Mouse (Mus musculus): ENCODE data around the gene Tspan10. TPM values are rescaled to one million over a fixed set of nuclear protein-coding genes. Genes with fewer than 3 reads are reported as not detected.
"Not testable (repeated sequence)": the region's sequence is repeated elsewhere in the genome, so short reads cannot be mapped to it uniquely, and the experiment has no call there.

Gene Tspan10
- polyA plus RNA-seq (2014; fragmentation: Nextera tagmentation; extraction: Ambion mirVana) = not detected in 2 replicates

- H3K4me1 ChIP-seq (ENCODE audit: control insufficient read depth in 2 of 2, insufficient read depth in 2 of 2, low read length in 2 of 2) = no peaks in the 10 kb centered on the region
- WGBS = 80% methylated on average over 3 of the region's 3 CpGs
Observed at GRCm38 (mm10) chr11:120442344-120442743, at the start of gene Tspan10. Gene Tspan10, plus strand, starts transcription at chr11:120442644.

GRCm38 (mm10) chr11:120395661-120396060, 46.8 kb upstream of the Tspan10 start:
- no peak overlapping the region for H3K4me3 ChIP-seq (ENCODE audit: control insufficient read depth in 1 of 2, insufficient read depth in 1 of 2, low read depth in 1 of 2, low read length in 2 of 2)
- no peaks in the 10 kb centered on the region for H3K4me1 ChIP-seq (ENCODE audit: control insufficient read depth in 2 of 2, insufficient read depth in 2 of 2, low read length in 2 of 2)
- H3K4me2 ChIP-seq (ENCODE audit: low read length) = no peak overlapping the region
- no peaks in the 10 kb centered on the region for H3K27me3 ChIP-seq (ENCODE audit: control insufficient read depth, insufficient read depth, low read length)
- no peak overlapping the region for H3K27ac ChIP-seq (replicated peaks in 1 of 2; ENCODE audit: control insufficient read depth in 1 of 2, insufficient read depth in 1 of 2, low read depth in 2 of 2, low read length in 2 of 2)
- peak; percentile 14; the same call in 1 of the 2 replicates for ATAC-seq (ENCODE audit: insufficient number of reproducible peaks, insufficient read depth, low FRiP score, low read depth)
- WGBS = 66% methylated on average over 4 of the region's 4 CpGs
- H3K36me3 ChIP-seq (ENCODE audit: control insufficient read depth, insufficient read depth, low read length) = peaks cover 75% of the 10 kb centered on the region
- H3K9ac ChIP-seq (ENCODE audit: low read length) = no peak overlapping the region
- no peaks in the 10 kb centered on the region for H3K9me3 ChIP-seq (ENCODE audit: control insufficient read depth, low read length)

More at GRCm38 (mm10) chr11:120442344-120442743, at the start of gene Tspan10:
- no peaks in the 10 kb centered on the region for H3K27me3 ChIP-seq (ENCODE audit: control insufficient read depth, insufficient read depth, low read length)
- H3K36me3 ChIP-seq (ENCODE audit: control insufficient read depth, insufficient read depth, low read length) = no peaks in the 10 kb centered on the region
- no peak within 1 kb of the TSS for H3K27ac ChIP-seq (replicated peaks in 1 of 2; ENCODE audit: control insufficient read depth in 1 of 2, insufficient read depth in 1 of 2, low read depth in 2 of 2, low read length in 2 of 2)
- H3K9ac ChIP-seq (ENCODE audit: low read length) = no peak within 1 kb of the TSS
- ATAC-seq (ENCODE audit: insufficient number of reproducible peaks, insufficient read depth, low FRiP score, low read depth) = no peak
- no peaks in the 10 kb centered on the region for H3K9me3 ChIP-seq (ENCODE audit: control insufficient read depth, low read length)
- no peak within 1 kb of the TSS for H3K4me2 ChIP-seq (ENCODE audit: low read length)
- H3K4me3 ChIP-seq (ENCODE audit: control insufficient read depth in 1 of 2, insufficient read depth in 1 of 2, low read depth in 1 of 2, low read length in 2 of 2) = no peak within 1 kb of the TSS

GRCm38 (mm10) chr11:120397602-120398001, 44.8 kb upstream of the Tspan10 start:
- Histone ChIP-seq H3K9me3 (ENCODE audit: control insufficient read depth, low read length) (no peaks in the 10 kb centered on the region), H3K36me3 (ENCODE audit: control insufficient read depth, insufficient read depth, low read length) (peaks cover 88% of the 10 kb centered on the region), H3K27ac (replicated peaks in 1 of 2; ENCODE audit: control insufficient read depth in 1 of 2, insufficient read depth in 1 of 2, low read depth in 2 of 2, low read length in 2 of 2) (no peak overlapping the region), H3K9ac (ENCODE audit: low read length) (no peak overlapping the region), H3K27me3 (ENCODE audit: control insufficient read depth, insufficient read depth, low read length) (no peaks in the 10 kb centered on the region), H3K4me1 (ENCODE audit: control insufficient read depth in 2 of 2, insufficient read depth in 2 of 2, low read length in 2 of 2) (no peaks in the 10 kb centered on the region), H3K4me2 (ENCODE audit: low read length) (no peak overlapping the region), H3K4me3 (ENCODE audit: control insufficient read depth in 1 of 2, insufficient read depth in 1 of 2, low read depth in 1 of 2, low read length in 2 of 2) (no peak overlapping the region)
- WGBS = 85% methylated on average over 2 of the region's 2 CpGs
- ATAC-seq (ENCODE audit: insufficient number of reproducible peaks, insufficient read depth, low FRiP score, low read depth) = no peak

- Histone ChIP-seq H3K36me3 (ENCODE audit: control insufficient read depth, insufficient read depth, low read length) (peaks cover 88% of the 10 kb centered on the region), H3K27ac (replicated peaks in 1 of 2; ENCODE audit: control insufficient read depth in 1 of 2, insufficient read depth in 1 of 2, low read depth in 2 of 2, low read length in 2 of 2) (no peak overlapping the region), H3K9me3 (ENCODE audit: control insufficient read depth, low read length) (no peaks in the 10 kb centered on the region), H3K4me1 (ENCODE audit: control insufficient read depth in 2 of 2, insufficient read depth in 2 of 2, low read length in 2 of 2) (no peaks in the 10 kb centered on the region), H3K27me3 (ENCODE audit: control insufficient read depth, insufficient read depth, low read length) (no peaks in the 10 kb centered on the region), H3K4me2 (ENCODE audit: low read length) (no peak overlapping the region), H3K9ac (ENCODE audit: low read length) (no peak overlapping the region), H3K4me3 (ENCODE audit: control insufficient read depth in 1 of 2, insufficient read depth in 1 of 2, low read depth in 1 of 2, low read length in 2 of 2) (no peak overlapping the region)
- ATAC-seq (ENCODE audit: insufficient number of reproducible peaks, insufficient read depth, low FRiP score, low read depth) = no peak
- 86% methylated on average over 2 of the region's 2 CpGs for WGBS
Observed at GRCm38 (mm10) chr11:120399319-120399718, 43.1 kb upstream of the Tspan10 start.

- Histone ChIP-seq H3K4me1 (ENCODE audit: control insufficient read depth in 2 of 2, insufficient read depth in 2 of 2, low read length in 2 of 2) (no peaks in the 10 kb centered on the region), H3K27ac (replicated peaks in 1 of 2; ENCODE audit: control insufficient read depth in 1 of 2, insufficient read depth in 1 of 2, low read depth in 2 of 2, low read length in 2 of 2) (no peak overlapping the region), H3K4me3 (ENCODE audit: control insufficient read depth in 1 of 2, insufficient read depth in 1 of 2, low read depth in 1 of 2, low read length in 2 of 2) (no peak overlapping the region), H3K27me3 (ENCODE audit: control insufficient read depth, insufficient read depth, low read length) (no peaks in the 10 kb centered on the region), H3K9ac (ENCODE audit: low read length) (no peak overlapping the region), H3K9me3 (ENCODE audit: control insufficient read depth, low read length) (no peaks in the 10 kb centered on the region), H3K4me2 (ENCODE audit: low read length) (no peak overlapping the region), H3K36me3 (ENCODE audit: control insufficient read depth, insufficient read depth, low read length) (peaks cover 100% of the 10 kb centered on the region)
- no peak for ATAC-seq (ENCODE audit: insufficient number of reproducible peaks, insufficient read depth, low FRiP score, low read depth)
- 89% methylated on average over 1 of the region's 1 CpGs for WGBS
Observed at GRCm38 (mm10) chr11:120404814-120405213, 37.6 kb upstream of the Tspan10 start.

GRCm38 (mm10) chr11:120405867-120406266, 36.6 kb upstream of the Tspan10 start:
- Histone ChIP-seq H3K27me3 (ENCODE audit: control insufficient read depth, insufficient read depth, low read length) (no peaks in the 10 kb centered on the region), H3K4me3 (ENCODE audit: control insufficient read depth in 1 of 2, insufficient read depth in 1 of 2, low read depth in 1 of 2, low read length in 2 of 2) (no peak overlapping the region), H3K36me3 (ENCODE audit: control insufficient read depth, insufficient read depth, low read length) (peaks cover 100% of the 10 kb centered on the region), H3K27ac (replicated peaks in 1 of 2; ENCODE audit: control insufficient read depth in 1 of 2, insufficient read depth in 1 of 2, low read depth in 2 of 2, low read length in 2 of 2) (no peak overlapping the region), H3K4me1 (ENCODE audit: control insufficient read depth in 2 of 2, insufficient read depth in 2 of 2, low read length in 2 of 2) (no peaks in the 10 kb centered on the region), H3K4me2 (ENCODE audit: low read length) (no peak overlapping the region), H3K9ac (ENCODE audit: low read length) (no peak overlapping the region), H3K9me3 (ENCODE audit: control insufficient read depth, low read length) (no peaks in the 10 kb centered on the region)
- no peak for ATAC-seq (ENCODE audit: insufficient number of reproducible peaks, insufficient read depth, low FRiP score, low read depth)
- WGBS = 84% methylated on average over 3 of the region's 3 CpGs

GRCm38 (mm10) chr11:120406445-120406844, 36.0 kb upstream of the Tspan10 start:
- Histone ChIP-seq H3K36me3 (ENCODE audit: control insufficient read depth, insufficient read depth, low read length) (peaks cover 100% of the 10 kb centered on the region), H3K4me3 (ENCODE audit: control insufficient read depth in 1 of 2, insufficient read depth in 1 of 2, low read depth in 1 of 2, low read length in 2 of 2) (no peak overlapping the region), H3K4me2 (ENCODE audit: low read length) (no peak overlapping the region), H3K9me3 (ENCODE audit: control insufficient read depth, low read length) (no peaks in the 10 kb centered on the region), H3K27ac (replicated peaks in 1 of 2; ENCODE audit: control insufficient read depth in 1 of 2, insufficient read depth in 1 of 2, low read depth in 2 of 2, low read length in 2 of 2) (no peak overlapping the region), H3K9ac (ENCODE audit: low read length) (no peak overlapping the region), H3K4me1 (ENCODE audit: control insufficient read depth in 2 of 2, insufficient read depth in 2 of 2, low read length in 2 of 2) (no peaks in the 10 kb centered on the region), H3K27me3 (ENCODE audit: control insufficient read depth, insufficient read depth, low read length) (no peaks in the 10 kb centered on the region)
- no peak for ATAC-seq (ENCODE audit: insufficient number of reproducible peaks, insufficient read depth, low FRiP score, low read depth)
- WGBS = 88% methylated on average over 1 of the region's 1 CpGs

GRCm38 (mm10) chr11:120413621-120414020, 28.8 kb upstream of the Tspan10 start:
- not testable (repeated sequence) for H3K4me2 ChIP-seq (ENCODE audit: low read length); H3K9me3 ChIP-seq (ENCODE audit: control insufficient read depth, low read length); ATAC-seq (ENCODE audit: insufficient number of reproducible peaks, insufficient read depth, low FRiP score, low read depth); H3K9ac ChIP-seq (ENCODE audit: low read length); H3K27ac ChIP-seq (replicated peaks in 1 of 2; ENCODE audit: control insufficient read depth in 1 of 2, insufficient read depth in 1 of 2, low read depth in 2 of 2, low read length in 2 of 2); H3K4me3 ChIP-seq (ENCODE audit: control insufficient read depth in 1 of 2, insufficient read depth in 1 of 2, low read depth in 1 of 2, low read length in 2 of 2); H3K27me3 ChIP-seq (ENCODE audit: control insufficient read depth, insufficient read depth, low read length); H3K4me1 ChIP-seq (ENCODE audit: control insufficient read depth in 2 of 2, insufficient read depth in 2 of 2, low read length in 2 of 2)
- peaks cover 96% of the 10 kb centered on the region for H3K36me3 ChIP-seq (ENCODE audit: control insufficient read depth, insufficient read depth, low read length)
- 95% methylated on average over 7 of the region's 10 CpGs for WGBS

Measured in heart, embryonic 14.5 days (tissue).